Mouse (Mus musculus) liver, embryonic 11.5 days (tissue): Measurements from ENCODE around the gene Prap1. TPM values are rescaled to one million over a fixed set of nuclear protein-coding genes. Genes with fewer than 3 reads are reported as not detected.
"Not testable (repeated sequence)": the region's sequence is repeated elsewhere in the genome, so short reads cannot be mapped to it uniquely, and the experiment has no call there.

Source experiments
- ATAC-seq: fragments of 200-750 bp; cut with Nextera tagmentation; replicated peaks from 2 replicates; pipeline ENCODE4 v1.8.0; 2017; ENCODE audit warnings: moderate number of reproducible peaks, mild to moderate bottlenecking, moderate TSS enrichment, moderate library complexity; ENCODE audit not compliant: low FRiP score
- DNase-seq: peaks from one replicate; pipeline ENCODE4 v3.0.0-alpha.2; 2017; ENCODE audit warnings: low spot score
- H3K27ac ChIP-seq: fragments of 300-500 bp; sonication (generic); 2 replicates; pipeline ENCODE4 v1.5.1; 2014; ENCODE audit warnings: mild to moderate bottlenecking, low read depth, low read length, control low read depth
- H3K27me3 ChIP-seq: fragments of 300-500 bp; sonication (generic); replicated peaks from 2 replicates; pipeline ENCODE4 v1.6.1; 2014; ENCODE audit warnings: low read length, mixed read lengths; ENCODE audit not compliant: control insufficient read depth, insufficient read depth
- H3K36me3 ChIP-seq: fragments of 300-500 bp; sonication (generic); 2 replicates; pipeline ENCODE4 v1.6.1; 2014; ENCODE audit warnings: mild to moderate bottlenecking, low read length, moderate library complexity, mixed read lengths; ENCODE audit not compliant: control insufficient read depth, insufficient read depth
- H3K4me1 ChIP-seq: fragments of 300-500 bp; sonication (generic); replicated peaks from 2 replicates; pipeline ENCODE4 v1.6.1; 2014; ENCODE audit warnings: low read length, mixed read lengths; ENCODE audit not compliant: control insufficient read depth, insufficient read depth
- H3K4me2 ChIP-seq: fragments of 300-500 bp; sonication (generic); 2 replicates; pipeline ENCODE4 v1.6.1; 2014; ENCODE audit warnings: mild to moderate bottlenecking, control low read depth, moderate library complexity
- H3K4me3 ChIP-seq: fragments of 300-500 bp; sonication (generic); 2 replicates; pipeline ENCODE4 v1.5.1; 2014; ENCODE audit warnings: low read depth, low read length, control low read depth
- H3K9ac ChIP-seq: fragments of 300-500 bp; sonication (generic); 2 replicates; pipeline ENCODE4 v1.6.1; 2014; ENCODE audit warnings: low read depth, low read length, control low read depth
- H3K9me3 ChIP-seq: fragments of 300-500 bp; sonication (generic); 2 replicates; pipeline ENCODE4 v1.6.1; 2016; ENCODE audit warnings: low read length, inconsistent platforms, mixed read lengths; ENCODE audit not compliant: control insufficient read depth
- WGBS: fragments of 180-500 bp; shearing (Covaris S2); extraction: QIAGEN DNeasy Blood & Tissue Kit; methylation state at CpG from one replicate; pipeline ENCODE4 v1.1.7; 2014; 5-methylcytosine and 5-hydroxymethylcytosine counted together
- polyA plus RNA-seq: library from polyadenylated mRNA; unstranded; fragments of >200 nt; fragmentation: Nextera tagmentation; extraction: Ambion mirVana; gene quantifications from 2 replicates; pipeline ENCODE4 v1.2.1, GENCODE M21; 2014

Prap1 gene
- polyA plus RNA-seq, 1 experiment from 2014 or later = not detected

- Histone ChIP-seq H3K27me3 (no peaks in the 10 kb centered on the region), H3K27ac (no peak overlapping the region), H3K4me1 (no peaks in the 10 kb centered on the region; the same call in 1 of the 2 replicates), H3K4me3 (no peak overlapping the region), H3K9ac (no peak overlapping the region), H3K9me3 (no peaks in the 10 kb centered on the region), H3K36me3 (no peaks in the 10 kb centered on the region), H3K4me2 (no peak overlapping the region)
- ATAC-seq (no peak), DNase-seq (no peak)
- 58% methylated on average over 12 of the region's 13 CpGs for WGBS
Observed at GRCm38 (mm10) chr7:140121338-140121910, 28.2 kb downstream of the Prap1 start.

GRCm38 (mm10) chr7:140122765-140123164 is 29.6 kb downstream of the Prap1 start:
- ATAC-seq (no peak), DNase-seq (no peak)
- H3K4me3 ChIP-seq = no peak overlapping the region
- 23% methylated on average over 4 of the region's 4 CpGs for WGBS
- no peak overlapping the region for H3K27ac ChIP-seq
- no peaks in the 10 kb centered on the region for H3K36me3 ChIP-seq
- H3K4me1 ChIP-seq = peaks cover 3% of the 10 kb centered on the region
- H3K27me3 ChIP-seq = no peaks in the 10 kb centered on the region
- H3K9ac ChIP-seq = no peak overlapping the region
- H3K9me3 ChIP-seq = no peaks in the 10 kb centered on the region
- H3K4me2 ChIP-seq = no peak overlapping the region

GRCm38 (mm10) chr7:140124382-140124781 is 31.2 kb downstream of the Prap1 start:
- ATAC-seq (no peak), DNase-seq (no peak)
- no peaks in the 10 kb centered on the region for H3K27me3 ChIP-seq
- H3K27ac ChIP-seq = no peak overlapping the region
- H3K4me1 ChIP-seq = peaks cover 3% of the 10 kb centered on the region
- H3K36me3 ChIP-seq = no peaks in the 10 kb centered on the region
- no peak overlapping the region for H3K4me2 ChIP-seq
- no peak overlapping the region for H3K4me3 ChIP-seq
- no peaks in the 10 kb centered on the region for H3K9me3 ChIP-seq
- 76% methylated on average over 1 of the region's 1 CpGs for WGBS
- H3K9ac ChIP-seq = no peak overlapping the region

- peak overlapping the region; percentile 86 for H3K4me3 ChIP-seq
- peak overlapping the region; percentile 88 for H3K9ac ChIP-seq
- H3K4me1 ChIP-seq = peaks cover 3% of the 10 kb centered on the region
- 0 out of 2 replicates have a peak overlapping the region, but pooled peaks have one; percentile 43 for H3K27ac ChIP-seq
- DNase-seq (peak; percentile 93), ATAC-seq (peak; percentile 99)
- no peaks in the 10 kb centered on the region for H3K9me3 ChIP-seq
- peak overlapping the region; percentile 95 for H3K4me2 ChIP-seq
- no peaks in the 10 kb centered on the region for H3K36me3 ChIP-seq
- WGBS = 2% methylated on average over 39 of the region's 40 CpGs
- no peaks in the 10 kb centered on the region for H3K27me3 ChIP-seq
Observed at GRCm38 (mm10) chr7:140125278-140126021, 32.3 kb downstream of the Prap1 start.

GRCm38 (mm10) chr7:140126022-140126350 is 32.8 kb downstream of the Prap1 start:
- peak; percentile 4; the same call in 1 of the 2 replicates for ATAC-seq
- H3K4me3 ChIP-seq = peak overlapping the region; percentile 86
- H3K9me3 ChIP-seq = no peaks in the 10 kb centered on the region
- no peaks in the 10 kb centered on the region for H3K27me3 ChIP-seq
- DNase-seq = no peak
- peak overlapping the region; percentile 95 for H3K4me2 ChIP-seq
- H3K36me3 ChIP-seq = no peaks in the 10 kb centered on the region
- H3K4me1 ChIP-seq = peaks cover 3% of the 10 kb centered on the region
- peak overlapping the region; percentile 88 for H3K9ac ChIP-seq
- H3K27ac ChIP-seq = 0 out of 2 replicates have a peak overlapping the region, but pooled peaks have one; percentile 43
- WGBS = 5% methylated on average over 5 of the region's 5 CpGs

- Histone ChIP-seq H3K4me2 (peak overlapping the region; percentile 19), H3K36me3 (no peaks in the 10 kb centered on the region), H3K4me3 (no peak overlapping the region), H3K27ac (no peak overlapping the region), H3K27me3 (no peaks in the 10 kb centered on the region), H3K9me3 (no peaks in the 10 kb centered on the region), H3K9ac (no peak overlapping the region), H3K4me1 (peaks cover 3% of the 10 kb centered on the region)
- DNase-seq = no peak
- ATAC-seq = no peak
- 82% methylated on average over 3 of the region's 3 CpGs for WGBS
Observed at GRCm38 (mm10) chr7:140126934-140127333, 33.7 kb downstream of the Prap1 start.

GRCm38 (mm10) chr7:140127911-140128310 is 34.7 kb downstream of the Prap1 start:
- 50% methylated on average over 2 of the region's 2 CpGs for WGBS
- Histone ChIP-seq H3K27me3 (no peaks in the 10 kb centered on the region), H3K4me1 (peaks cover 3% of the 10 kb centered on the region), H3K4me2 (no peak overlapping the region), H3K36me3 (no peaks in the 10 kb centered on the region), H3K27ac (no peak overlapping the region), H3K9me3 (no peaks in the 10 kb centered on the region), H3K4me3 (no peak overlapping the region), H3K9ac (no peak overlapping the region)
- ATAC-seq (no peak), DNase-seq (no peak)

- WGBS = 80% methylated on average over 6 of the region's 7 CpGs
- H3K27ac ChIP-seq, H3K9me3 ChIP-seq: not testable (repeated sequence)
Observed at GRCm38 (mm10) chr7:140132184-140132583, 39.0 kb downstream of the Prap1 start.

GRCm38 (mm10) chr7:140134033-140134432 is 40.8 kb downstream of the Prap1 start:
- DNase-seq, H3K4me1 ChIP-seq, H3K9ac ChIP-seq, ATAC-seq, H3K36me3 ChIP-seq, H3K4me3 ChIP-seq, H3K27ac ChIP-seq, H3K27me3 ChIP-seq, H3K9me3 ChIP-seq, H3K4me2 ChIP-seq: not testable (repeated sequence)
- 64% methylated on average over 5 of the region's 7 CpGs for WGBS

More at GRCm38 (mm10) chr7:140132184-140132583, 39.0 kb downstream of the Prap1 start:
- not testable (repeated sequence) for ATAC-seq, H3K27me3 ChIP-seq, H3K4me2 ChIP-seq, H3K4me3 ChIP-seq, DNase-seq, H3K36me3 ChIP-seq, H3K4me1 ChIP-seq, H3K9ac ChIP-seq
